Mouse (Mus musculus) cortical plate, adult 2 months (tissue): Measurements from ENCODE around the gene Gpr61. TPM values are rescaled to one million over a fixed set of nuclear protein-coding genes. Genes with fewer than 3 reads are reported as not detected.

Experiments
- H3K27ac ChIP-seq: fragments of 200-500 bp; 2 replicates; pipeline ENCODE4 v1.5.1; 2012; ENCODE audit warnings: low read length, control low read depth, inconsistent platforms; ENCODE audit not compliant: insufficient read depth
- H3K4me1 ChIP-seq: fragments of 200-500 bp; 2 replicates; pipeline ENCODE4 v1.6.1; 2011; ENCODE audit warnings: low read length; ENCODE audit not compliant: control insufficient read depth, insufficient read depth
- H3K4me3 ChIP-seq: fragments of 200-500 bp; 2 replicates; pipeline ENCODE4 v1.5.1; 2011; ENCODE audit warnings: mild to moderate bottlenecking, low read length, control low read depth; ENCODE audit not compliant: insufficient read depth
- CTCF ChIP-seq: fragments of 200-500 bp; IDR thresholded peaks from 2 replicates; pipeline ENCODE4 v1.5.1; 2011; ENCODE audit warnings: mild to moderate bottlenecking, control low read depth, low read length; ENCODE audit not compliant: insufficient read depth; ENCODE audit errors: extremely low read depth
- POLR2A ChIP-seq: fragments of 200-500 bp; IDR thresholded peaks from 2 replicates; pipeline ENCODE4 v1.6.1; 2011; ENCODE audit warnings: mild to moderate bottlenecking, low read length, control low read depth; ENCODE audit not compliant: insufficient read depth; ENCODE audit errors: extremely low read depth
- polyA plus RNA-seq: library from polyadenylated mRNA; depleted of rRNA; stranded (reverse); fragments of >200 nt; gene quantifications from 2 replicates; pipeline ENCODE4 v1.2.3, GENCODE M21; 2012

The Gpr61 gene
- polyA plus RNA-seq, 1 experiment = 12.3 TPM

DNA sequence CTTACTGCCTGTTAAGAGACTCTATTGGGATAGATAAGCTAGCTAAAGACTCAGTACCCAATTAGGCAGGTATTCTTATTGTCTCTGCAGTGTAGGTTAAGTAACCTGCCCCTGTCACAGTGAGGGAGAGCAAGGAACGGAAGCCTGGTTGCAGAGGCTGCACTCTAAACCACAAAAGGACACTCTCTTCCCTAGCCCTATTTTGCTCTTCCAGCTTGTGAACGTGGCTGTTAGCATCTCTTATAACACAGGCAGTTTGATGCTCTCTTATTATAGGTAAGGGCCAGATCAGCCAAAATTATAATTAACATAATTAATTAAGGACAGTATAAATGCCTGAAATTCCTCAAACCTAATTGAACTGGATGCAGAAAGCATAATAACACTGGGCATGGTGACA is 25.8 kb upstream of the Gpr61 start:
- Histone ChIP-seq H3K4me3 (no peak overlapping the region), H3K4me1 (peaks cover under 1% of the 10 kb centered on the region; the same call in 1 of the 2 replicates), H3K27ac (no peak overlapping the region)
- TF ChIP-seq POLR2A = no peak
- no peak for TF ChIP-seq CTCF

- no peak overlapping the region for H3K4me3 ChIP-seq
- TF ChIP-seq CTCF = no peak
- TF ChIP-seq POLR2A = no peak
- no peak overlapping the region for H3K27ac ChIP-seq
- peaks cover 3% of the 10 kb centered on the region; the same call in 1 of the 2 replicates for H3K4me1 ChIP-seq
These were observed 24.4 kb upstream of the Gpr61 start for GRCm38 (mm10) chr3:108178756-108179715.

GRCm38 (mm10) chr3:108174672-108175531 is 20.2 kb upstream of the Gpr61 start:
- Histone ChIP-seq H3K4me3 (no peak overlapping the region), H3K4me1 (peaks cover 3% of the 10 kb centered on the region; the same call in 1 of the 2 replicates), H3K27ac (no peak overlapping the region)
- TF ChIP-seq POLR2A (0 out of 2 replicates have a peak, but pooled peaks have one; percentile 4), CTCF (no peak)

GRCm38 (mm10) chr3:108169199-108169598 is 14.5 kb upstream of the Gpr61 start:
- TF ChIP-seq CTCF (no peak), POLR2A (no peak)
- H3K4me1 ChIP-seq = peaks cover 3% of the 10 kb centered on the region; the same call in 1 of the 2 replicates
- no peak overlapping the region for H3K4me3 ChIP-seq
- H3K27ac ChIP-seq = no peak overlapping the region

GRCm38 (mm10) chr3:108167499-108167898 is 12.8 kb upstream of the Gpr61 start:
- Histone ChIP-seq H3K27ac (no peak overlapping the region), H3K4me1 (peaks cover 3% of the 10 kb centered on the region; the same call in 1 of the 2 replicates), H3K4me3 (no peak overlapping the region)
- TF ChIP-seq POLR2A = no peak
- no peak for TF ChIP-seq CTCF

GRCm38 (mm10) chr3:108166486-108167211 is 12.0 kb upstream of the Gpr61 start:
- no peak overlapping the region for H3K27ac ChIP-seq
- no peak for TF ChIP-seq POLR2A
- TF ChIP-seq CTCF = peak; percentile 26; the same call in 1 of the 2 replicates
- H3K4me1 ChIP-seq = peaks cover 3% of the 10 kb centered on the region; the same call in 1 of the 2 replicates
- H3K4me3 ChIP-seq = no peak overlapping the region

- no peak overlapping the region for H3K4me3 ChIP-seq
- TF ChIP-seq CTCF (no peak), POLR2A (no peak)
- peaks cover 3% of the 10 kb centered on the region; the same call in 1 of the 2 replicates for H3K4me1 ChIP-seq
- no peak overlapping the region for H3K27ac ChIP-seq
These were observed 11.0 kb upstream of the Gpr61 start for GRCm38 (mm10) chr3:108165532-108166315.

- peak; percentile 98 for TF ChIP-seq CTCF
- no peak for TF ChIP-seq POLR2A
- no peak overlapping the region for H3K27ac ChIP-seq
- H3K4me1 ChIP-seq = peaks cover 5% of the 10 kb centered on the region
- peak overlapping the region; percentile 12; the same call in 1 of the 2 replicates for H3K4me3 ChIP-seq
These were observed 10.1 kb upstream of the Gpr61 start for GRCm38 (mm10) chr3:108164807-108165206.
